Mouse (Mus musculus) liver, embryonic 14 days (tissue): Measurements from ENCODE around the gene Lyz1. TPM values are rescaled to one million over a fixed set of nuclear protein-coding genes. Genes with fewer than 3 reads are reported as not detected.

Experiments used
- polyA plus RNA-seq: library from polyadenylated mRNA; depleted of rRNA; stranded (reverse); fragments of >200 nt; gene quantifications from 2 replicates; pipeline ENCODE4 v1.2.3, GENCODE M21; 2012; rRNA removed

Gene Lyz1
- polyA plus RNA-seq, result 0.03 TPM in 2 replicates

GRCm38 (mm10) chr10:117292671-117293070 lies at the start of gene Lyz1:
Gene Lyz1 (minus strand): TSS chr10:117292868.

GRCm38 (mm10) chr10:117282049-117282448 lies 10.6 kb downstream of the Lyz1 start, which contains the start of gene Lyz2:
Gene Lyz2 (minus strand): TSS chr10:117282321.

GRCm38 (mm10) chr10:117238603-117239002 lies 54.1 kb downstream of the Lyz1 start, which contains the start of gene 9530003J23Rik:
Gene 9530003J23Rik (minus strand): TSS chr10:117238703.

Other genes with a start within 250 kb of the Lyz1 start
- gene Lrrc10, start 247.5 kb downstream of the Lyz1 start, polyA plus RNA-seq, result not detected in 2 replicates
- gene Cct2, start 229.1 kb downstream of the Lyz1 start, polyA plus RNA-seq, result 134 and 153 TPM in 2 replicates
- 9.0 and 9.6 TPM in 2 replicates for gene Frs2, start 144.3 kb downstream of the Lyz1 start, polyA plus RNA-seq
- gene Yeats4, start 68.4 kb downstream of the Lyz1 start, polyA plus RNA-seq, result 40.6 and 41.2 TPM in 2 replicates
- gene 9530003J23Rik, start 54.2 kb downstream of the Lyz1 start, polyA plus RNA-seq, result not detected in 2 replicates
- 73.4 and 103 TPM in 2 replicates for gene Lyz2, start 10.5 kb downstream of the Lyz1 start, polyA plus RNA-seq
- gene Cpsf6, start 87.1 kb upstream of the Lyz1 start, polyA plus RNA-seq, result 28.6 and 32.9 TPM in 2 replicates